ENCODE assay signal across 16 mouse cellular contexts in genomic region chr15:77359905-77360304, GRCm38 (mm10). TPM values are rescaled to one million over a fixed set of nuclear protein-coding genes. Genes with fewer than 3 reads are reported as not detected.
DNase-seq lines count a peak whose midpoint lies in the region; ATAC-seq and TF ChIP-seq lines count a peak whose summit lies in the region.
"Had no signal": no experiment of that assay in that cellular context is flagged by ENCODE, and none has a peak within 500 bp of the region (broad histone marks: within the 10 kb centered on the region; RNA-seq: fewer than 3 reads in every experiment).

No protein-coding gene starts in this region.

- DNase-seq in forebrain, embryonic 10.5 days (ENCODE audit: extremely low spot score, low spot score), result no peak
- DNase-seq in forebrain, postnatal 0 days, result no peak
- no peak for DNase-seq in liver, adult 2 months (ENCODE audit: extremely low read depth, low read depth, low spot score)
- no peak for DNase-seq in liver
- no peak for DNase-seq in hindbrain, postnatal 0 days (ENCODE audit: low spot score)
- DNase-seq in kidney, adult 9 months, result no peak
- DNase-seq in left cerebral cortex, postnatal 4 days, result no peak
- DNase-seq: lung, embryonic 14.5 days; right cerebral cortex, postnatal 25 days had no signal

- H3K9ac ChIP-seq in forebrain, postnatal 0 days, result no peak overlapping the region
- H3K9ac ChIP-seq in liver, adult 2 months (ENCODE audit: low read depth, low read length), result no peak overlapping the region
- H3K9ac ChIP-seq in hindbrain, postnatal 0 days (replicated peaks; ENCODE audit: low read length), result no peak overlapping the region
- H3K9ac ChIP-seq in stomach, embryonic 16.5 days (ENCODE audit: low read length), result no peak overlapping the region; the same call in 1 of the 2 replicates
- H3K9ac ChIP-seq: lung, embryonic 14.5 days had no signal

- intact Hi-C loops in left cerebral cortex, postnatal 4 days (cut with DNase I), result loop anchor here (10.0 kb wide), 1 partner anchor 285 kb away; no protein-coding TSS in a partner anchor

- no peak for TF ChIP-seq CTCF in forebrain, postnatal 0 days (IDR thresholded peaks at IDR 0.05; ENCODE audit: low read depth)
- no peak for TF ChIP-seq CTCF in liver, adult 2 months (IDR thresholded peaks at IDR 0.05; ENCODE audit: low read depth, low read length)
- no peak for TF ChIP-seq CTCF in hindbrain, postnatal 0 days (IDR thresholded peaks at IDR 0.05; ENCODE audit: low read depth)

- TF ChIP-seq POLR2A in liver, adult 2 months (IDR thresholded peaks at IDR 0.05; ENCODE audit: extremely low read depth, insufficient read depth, low read length), result no peak

- H3K9me3 ChIP-seq in forebrain, embryonic 10.5 days, result no peaks in the 10 kb centered on the region
- no peaks in the 10 kb centered on the region for H3K9me3 ChIP-seq in forebrain, postnatal 0 days (ENCODE audit: low read length)
- H3K9me3 ChIP-seq in hindbrain, postnatal 0 days (ENCODE audit: low read length), result no peaks in the 10 kb centered on the region
- no peaks in the 10 kb centered on the region for H3K9me3 ChIP-seq in stomach, embryonic 16.5 days (replicated peaks; ENCODE audit: control insufficient read depth, low read length)
- H3K9me3 ChIP-seq: G1E had no signal

- 93% methylated on average over 8 of the region's 8 CpGs for WGBS in forebrain, embryonic 10.5 days
- 93% methylated on average over 8 of the region's 8 CpGs for WGBS in forebrain, postnatal 0 days
- WGBS in liver, adult 2 months, result 88% methylated on average over 8 of the region's 8 CpGs
- 94% methylated on average over 8 of the region's 8 CpGs for WGBS in hindbrain, postnatal 0 days
- WGBS in stomach, embryonic 16.5 days, result 91% methylated on average over 8 of the region's 8 CpGs

- peaks cover 33% of the 10 kb centered on the region for H3K27me3 ChIP-seq in forebrain, embryonic 10.5 days (ENCODE audit: poor library complexity, severe bottlenecking)
- no peaks in the 10 kb centered on the region for H3K27me3 ChIP-seq in forebrain, postnatal 0 days (ENCODE audit: insufficient read depth, low read length)
- no peaks in the 10 kb centered on the region for H3K27me3 ChIP-seq in liver, adult 2 months (ENCODE audit: control insufficient read depth, insufficient read depth, low read length)
- H3K27me3 ChIP-seq in hindbrain, postnatal 0 days (ENCODE audit: insufficient read depth, low read length), result no peaks in the 10 kb centered on the region
- no peaks in the 10 kb centered on the region for H3K27me3 ChIP-seq in stomach, embryonic 16.5 days (ENCODE audit: control insufficient read depth, insufficient read depth, low read length)

- H3K4me2 ChIP-seq in forebrain, postnatal 0 days (ENCODE audit: low read depth), result no peak overlapping the region
- no peak overlapping the region for H3K4me2 ChIP-seq in hindbrain, postnatal 0 days (ENCODE audit: low read depth, low read length)
- H3K4me2 ChIP-seq in stomach, embryonic 16.5 days (ENCODE audit: low read depth, low read length), result no peak overlapping the region
- H3K4me2 ChIP-seq: heart, embryonic 11.5 days; lung, embryonic 14.5 days had no signal

- no peak overlapping the region for H3K4me3 ChIP-seq in forebrain, embryonic 10.5 days
- H3K4me3 ChIP-seq in forebrain, postnatal 0 days (ENCODE audit: low read depth, low read length), result no peak overlapping the region
- no peak overlapping the region for H3K4me3 ChIP-seq in liver, adult 2 months (ENCODE audit: insufficient read depth, low read depth, low read length)
- H3K4me3 ChIP-seq in hindbrain, postnatal 0 days (ENCODE audit: low read length), result no peak overlapping the region
- H3K4me3 ChIP-seq in stomach, embryonic 16.5 days (replicated peaks; ENCODE audit: low read length), result no peak overlapping the region

- no peak for ATAC-seq in forebrain, postnatal 0 days
- no peak for ATAC-seq in hindbrain, postnatal 0 days
- ATAC-seq in stomach, embryonic 16.5 days (ENCODE audit: insufficient read depth, low FRiP score), result no peak
- ATAC-seq: inflammation-experienced regulatory T-cells, adult 6 months had no signal

- peaks cover 68% of the 10 kb centered on the region for H3K4me1 ChIP-seq in forebrain, embryonic 10.5 days
- H3K4me1 ChIP-seq in forebrain, postnatal 0 days (ENCODE audit: insufficient read depth), result peaks cover 3% of the 10 kb centered on the region; the same call in 1 of the 2 replicates
- H3K4me1 ChIP-seq in liver, adult 2 months (ENCODE audit: control insufficient read depth, insufficient read depth, low read length), result no peaks in the 10 kb centered on the region
- H3K4me1 ChIP-seq in hindbrain, postnatal 0 days (ENCODE audit: insufficient read depth, low read length), result peaks cover 12% of the 10 kb centered on the region; the same call in 1 of the 2 replicates
- H3K4me1 ChIP-seq in stomach, embryonic 16.5 days (ENCODE audit: control insufficient read depth, insufficient read depth, low read length), result peaks cover 22% of the 10 kb centered on the region

- no peaks in the 10 kb centered on the region for H3K79me2 ChIP-seq in liver, adult 2 months (ENCODE audit: control insufficient read depth, insufficient read depth, low read length)

- peak overlapping the region; percentile 87; the same call in 1 of the 2 replicates for H3K27ac ChIP-seq in forebrain, embryonic 10.5 days
- H3K27ac ChIP-seq in forebrain, postnatal 0 days (ENCODE audit: low read depth, low read length), result no peak overlapping the region
- H3K27ac ChIP-seq in liver, adult 2 months (replicated peaks; ENCODE audit: insufficient read depth, low read depth, low read length), result 0 out of 2 replicates have a peak overlapping the region, but pooled peaks have one; percentile 11
- H3K27ac ChIP-seq in hindbrain, postnatal 0 days, result peak overlapping the region; percentile 72; the same call in 1 of the 2 replicates
- H3K27ac ChIP-seq in stomach, embryonic 16.5 days (ENCODE audit: low read length), result peak overlapping the region; percentile 54; the same call in 1 of the 2 replicates

- no peaks in the 10 kb centered on the region for H3K36me3 ChIP-seq in forebrain, embryonic 10.5 days (replicated peaks)
- no peaks in the 10 kb centered on the region for H3K36me3 ChIP-seq in forebrain, postnatal 0 days (ENCODE audit: insufficient read depth)
- no peaks in the 10 kb centered on the region for H3K36me3 ChIP-seq in liver, adult 2 months (ENCODE audit: control insufficient read depth, insufficient read depth, low read length)
- H3K36me3 ChIP-seq in hindbrain, postnatal 0 days (ENCODE audit: insufficient read depth, low read length), result no peaks in the 10 kb centered on the region
- H3K36me3 ChIP-seq in stomach, embryonic 16.5 days (ENCODE audit: control insufficient read depth, insufficient read depth, low read length), result no peaks in the 10 kb centered on the region
- H3K36me3 ChIP-seq: G1E had no signal

RNA-seq across cellular contexts. Expression of gene Apol7a, which starts 39.0 kb away (rescaled TPM):
- polyA plus RNA-seq in forebrain, embryonic 10.5 days (2016; fragmentation: Nextera tagmentation; extraction: Ambion mirVana), result not detected in 2 replicates
- total RNA-seq in forebrain, postnatal 0 days (2014; rRNA removed), result not detected in 2 replicates
- not detected in 2 replicates for polyA plus RNA-seq in forebrain, postnatal 0 days (2015; fragmentation: Nextera tagmentation; extraction: Ambion mirVana)
- 104 and 121 TPM in 2 replicates for total RNA-seq in liver, adult 2 months (2014; rRNA removed)
- polyA plus RNA-seq in liver, adult 2 months (2012; rRNA removed), result 89.7 and 93.2 TPM in 2 replicates
- not detected in 2 replicates for total RNA-seq in hindbrain, postnatal 0 days (2014; rRNA removed)
- not detected in 2 replicates for polyA plus RNA-seq in hindbrain, postnatal 0 days (2015; fragmentation: Nextera tagmentation; extraction: Ambion mirVana)
- polyA plus RNA-seq in stomach, embryonic 16.5 days (2015; fragmentation: Nextera tagmentation; extraction: Ambion mirVana), result 9.0 and 17.9 TPM in 2 replicates
- total RNA-seq in left cerebral cortex, postnatal 4 days (2021), result not detected
- total RNA-seq: layer of hippocampus, adult 18-20 months; megakaryocyte, adult 5-6 weeks had no signal
- polyA plus RNA-seq: G1E; inflammation-experienced regulatory T-cells, adult 6 months; limb, embryonic 11.5 days; lung, embryonic 14.5 days had no signal

RNA-seq across cellular contexts. Expression of gene Apol9a, which starts 51.0 kb away (rescaled TPM):
- polyA plus RNA-seq in forebrain, embryonic 10.5 days (2016; fragmentation: Nextera tagmentation; extraction: Ambion mirVana), result not detected in 2 replicates
- total RNA-seq in forebrain, postnatal 0 days (2014; rRNA removed), result 6.6 TPM in 1 of 2 replicates, not detected in the other
- 0.55 and 0.99 TPM in 2 replicates for polyA plus RNA-seq in forebrain, postnatal 0 days (2015; fragmentation: Nextera tagmentation; extraction: Ambion mirVana)
- total RNA-seq in liver, adult 2 months (2014; rRNA removed), result 59.3 and 69.5 TPM in 2 replicates
- polyA plus RNA-seq in liver, adult 2 months (2012; rRNA removed), result 44.3 and 80.3 TPM in 2 replicates
- total RNA-seq in hindbrain, postnatal 0 days (2014; rRNA removed), result 0.43 and 7.8 TPM in 2 replicates
- polyA plus RNA-seq in hindbrain, postnatal 0 days (2015; fragmentation: Nextera tagmentation; extraction: Ambion mirVana), result 1.0 and 1.2 TPM in 2 replicates
- polyA plus RNA-seq in stomach, embryonic 16.5 days (2015; fragmentation: Nextera tagmentation; extraction: Ambion mirVana), result not detected in 2 replicates
- under 1 TPM in 1 of 2 experiments, not detected in 1; 0.22 TPM for total RNA-seq in left cerebral cortex, postnatal 4 days (2021)
- total RNA-seq: layer of hippocampus, adult 18-20 months had no signal
- polyA plus RNA-seq: G1E; limb, embryonic 11.5 days; lung, embryonic 14.5 days had no signal

RNA-seq across cellular contexts. Expression of gene Rbfox2, which starts 53.1 kb away (rescaled TPM):
- 35.8 and 39.0 TPM in 2 replicates for polyA plus RNA-seq in forebrain, embryonic 10.5 days (2016; fragmentation: Nextera tagmentation; extraction: Ambion mirVana)
- total RNA-seq in forebrain, postnatal 0 days (2014; rRNA removed), result 391 and 470 TPM in 2 replicates
- polyA plus RNA-seq in forebrain, postnatal 0 days (2015; fragmentation: Nextera tagmentation; extraction: Ambion mirVana), result 105 and 135 TPM in 2 replicates
- total RNA-seq in liver, adult 2 months (2014; rRNA removed), result 17.4 and 21.6 TPM in 2 replicates
- 18.2 and 21.5 TPM in 2 replicates for polyA plus RNA-seq in liver, adult 2 months (2012; rRNA removed)
- 294 and 339 TPM in 2 replicates for total RNA-seq in hindbrain, postnatal 0 days (2014; rRNA removed)
- polyA plus RNA-seq in hindbrain, postnatal 0 days (2015; fragmentation: Nextera tagmentation; extraction: Ambion mirVana), result 84.1 and 91.9 TPM in 2 replicates
- polyA plus RNA-seq in stomach, embryonic 16.5 days (2015; fragmentation: Nextera tagmentation; extraction: Ambion mirVana), result 55.7 and 63.6 TPM in 2 replicates
- total RNA-seq in left cerebral cortex, postnatal 4 days (2021), result 100 to 1,000 TPM; 418 to 432 TPM
- polyA plus RNA-seq: inflammation-experienced regulatory T-cells, adult 6 months had no signal

Comparison
In these comparisons a context has a peak if more than half of its experiments do, and no peak if none do; other contexts are left out.
1. RNA of gene Apol9a, which starts 51.0 kb away (polyA plus RNA-seq): 44.3 to 80.3 TPM in liver, adult 2 months; 1.0 to 1.2 TPM in hindbrain, postnatal 0 days, 0.55 to 0.99 TPM in forebrain, postnatal 0 days, not detected in forebrain, embryonic 10.5 days and not detected in stomach, embryonic 16.5 days; every median in the first group is over 10 times any median in the second.